Comparison of ENCODE assay signal across 9 mouse cellular contexts in the genomic region with DNA sequence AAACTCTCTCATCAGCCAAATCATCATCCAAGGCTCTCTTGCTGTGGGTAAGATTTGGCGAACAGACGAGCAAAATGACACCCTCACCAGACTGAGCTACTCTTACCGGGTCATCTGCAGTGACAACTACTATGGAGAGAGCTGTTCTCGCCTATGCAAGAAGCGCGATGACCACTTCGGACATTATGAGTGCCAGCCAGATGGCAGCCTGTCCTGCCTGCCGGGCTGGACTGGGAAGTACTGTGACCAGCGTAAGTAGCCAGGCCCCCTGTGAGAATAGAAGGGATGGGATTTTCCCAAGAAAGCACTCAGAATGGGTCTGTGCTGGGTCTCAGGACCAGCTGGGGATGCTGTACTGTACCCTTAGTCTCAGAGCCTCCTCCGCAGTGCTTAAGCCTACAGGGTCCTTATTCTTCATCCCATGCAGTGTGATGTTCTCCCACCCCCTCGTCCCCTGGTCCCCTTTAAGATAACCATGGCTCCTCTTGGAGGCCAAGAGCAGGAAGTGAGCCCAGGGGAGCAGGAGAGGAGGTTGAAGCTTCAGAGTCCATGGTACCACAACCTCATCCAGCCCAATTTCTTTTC. TPM values are rescaled to one million over a fixed set of nuclear protein-coding genes. Genes with fewer than 3 reads are reported as not detected.
A peak's percentile ranks its signal among the peaks of the same experiment; 100 is the strongest.
DNase-seq lines count a peak whose midpoint lies in the region; ATAC-seq lines count a peak whose summit lies in the region.
"Had no signal": no experiment of that assay in that cellular context is flagged by ENCODE, and none has a peak within 500 bp of the region (broad histone marks: within the 10 kb centered on the region; RNA-seq: fewer than 3 reads in every experiment).

No protein-coding gene starts in this region.

- no peak for DNase-seq in heart, postnatal 14 days
- no peak for DNase-seq in embryonic facial prominence, embryonic 11.5 days (ENCODE audit: low spot score)
- no peak for DNase-seq in frontal cortex, postnatal 10 days (ENCODE audit: low spot score in 2 of 2)
- DNase-seq in retina, postnatal 1 day = no peak

- no peak for ATAC-seq in heart, embryonic 13.5 days (ENCODE audit: extremely low read depth, insufficient number of reproducible peaks, low FRiP score, low TSS enrichment)
- ATAC-seq in embryonic facial prominence, embryonic 11.5 days (replicated peaks; ENCODE audit: insufficient number of reproducible peaks, low FRiP score, low TSS enrichment, low read depth) = no peak
- ATAC-seq in hindbrain, embryonic 13.5 days (ENCODE audit: low FRiP score) = no peak
- no peak for ATAC-seq in midbrain, embryonic 15.5 days (replicated peaks)
- ATAC-seq in megakaryocyte, adult 5-6 weeks (ENCODE audit: poor library complexity, severe bottlenecking) = no peak

- H3K36me3 ChIP-seq in heart, embryonic 13.5 days = peaks cover 3% of the 10 kb centered on the region; the same call in 1 of the 2 replicates
- no peaks in the 10 kb centered on the region for H3K36me3 ChIP-seq in embryonic facial prominence, embryonic 11.5 days (replicated peaks; ENCODE audit: control insufficient read depth, insufficient read depth, low read depth, low read length)
- no peaks in the 10 kb centered on the region for H3K36me3 ChIP-seq in hindbrain, embryonic 13.5 days
- H3K36me3 ChIP-seq in midbrain, embryonic 15.5 days (replicated peaks) = no peaks in the 10 kb centered on the region

- intact Hi-C loops in heart, postnatal 14 days (cut with DNase I) = loop anchor here (1.0 kb wide), 2 partner anchors 8 to 28 kb away; no protein-coding TSS in a partner anchor

- H3K9me3 ChIP-seq in heart, embryonic 13.5 days = no peaks in the 10 kb centered on the region
- no peaks in the 10 kb centered on the region for H3K9me3 ChIP-seq in embryonic facial prominence, embryonic 11.5 days (replicated peaks; ENCODE audit: control insufficient read depth, low read length)
- H3K9me3 ChIP-seq in hindbrain, embryonic 13.5 days = no peaks in the 10 kb centered on the region
- H3K9me3 ChIP-seq in midbrain, embryonic 15.5 days = no peaks in the 10 kb centered on the region

- H3K4me2 ChIP-seq in heart, embryonic 13.5 days = peak overlapping the region; percentile 87
- no peak overlapping the region for H3K4me2 ChIP-seq in embryonic facial prominence, embryonic 11.5 days (ENCODE audit: low read depth, low read length)
- peak overlapping the region; percentile 83 for H3K4me2 ChIP-seq in hindbrain, embryonic 13.5 days
- peak overlapping the region; percentile 85 for H3K4me2 ChIP-seq in midbrain, embryonic 15.5 days

- H3K27ac ChIP-seq in heart, embryonic 13.5 days (replicated peaks) = peak overlapping the region; percentile 69
- H3K27ac ChIP-seq in embryonic facial prominence, embryonic 11.5 days (replicated peaks; ENCODE audit: low read depth, low read length) = no peak overlapping the region
- H3K27ac ChIP-seq in hindbrain, embryonic 13.5 days = no peak overlapping the region
- H3K27ac ChIP-seq in midbrain, embryonic 15.5 days = no peak overlapping the region

- 19% methylated on average over 11 of the region's 11 CpGs for WGBS in heart, embryonic 13.5 days
- WGBS in embryonic facial prominence, embryonic 11.5 days = 14% methylated on average over 11 of the region's 11 CpGs
- 19% methylated on average over 11 of the region's 11 CpGs for WGBS in hindbrain, embryonic 13.5 days
- WGBS in midbrain, embryonic 15.5 days = 17% methylated on average over 11 of the region's 11 CpGs

- H3K9ac ChIP-seq in heart, embryonic 13.5 days = peak overlapping the region; percentile 83
- H3K9ac ChIP-seq in embryonic facial prominence, embryonic 11.5 days (replicated peaks; ENCODE audit: low read length) = no peak overlapping the region
- H3K9ac ChIP-seq in hindbrain, embryonic 13.5 days = no peak overlapping the region; the same call in 1 of the 2 replicates
- no peak overlapping the region for H3K9ac ChIP-seq in midbrain, embryonic 15.5 days

- peaks cover 55% of the 10 kb centered on the region for H3K4me1 ChIP-seq in heart, embryonic 13.5 days
- peaks cover 8% of the 10 kb centered on the region for H3K4me1 ChIP-seq in embryonic facial prominence, embryonic 11.5 days (ENCODE audit: control insufficient read depth, insufficient read depth, low read length)
- H3K4me1 ChIP-seq in hindbrain, embryonic 13.5 days (replicated peaks) = peaks cover 59% of the 10 kb centered on the region
- peaks cover 52% of the 10 kb centered on the region for H3K4me1 ChIP-seq in midbrain, embryonic 15.5 days

- peak overlapping the region; percentile 70 for H3K4me3 ChIP-seq in heart, embryonic 13.5 days
- H3K4me3 ChIP-seq in embryonic facial prominence, embryonic 11.5 days (ENCODE audit: low read depth, low read length) = 0 out of 2 replicates have a peak overlapping the region, but pooled peaks have one; percentile 7
- H3K4me3 ChIP-seq in hindbrain, embryonic 13.5 days = peak overlapping the region; percentile 49
- H3K4me3 ChIP-seq in midbrain, embryonic 15.5 days = peak overlapping the region; percentile 49; the same call in 1 of the 2 replicates

- H3K27me3 ChIP-seq in heart, embryonic 13.5 days (replicated peaks) = peaks cover 96% of the 10 kb centered on the region
- peaks cover 69% of the 10 kb centered on the region for H3K27me3 ChIP-seq in embryonic facial prominence, embryonic 11.5 days (ENCODE audit: control insufficient read depth, insufficient read depth, low read length)
- peaks cover 98% of the 10 kb centered on the region for H3K27me3 ChIP-seq in hindbrain, embryonic 13.5 days
- H3K27me3 ChIP-seq in midbrain, embryonic 15.5 days (replicated peaks) = peaks cover 74% of the 10 kb centered on the region

RNA-seq across cellular contexts. Expression of a gene that starts 2.5 kb away (rescaled TPM):
- polyA plus RNA-seq in heart, embryonic 13.5 days (2015; fragmentation: Nextera tagmentation; extraction: Ambion mirVana) = 7.7 and 8.7 TPM in 2 replicates
- total RNA-seq in heart, postnatal 14 days (2021) = 10 to 100 TPM; 19.5 to 22.3 TPM
- 2.9 and 3.2 TPM in 2 replicates for polyA plus RNA-seq in embryonic facial prominence, embryonic 11.5 days (2014; fragmentation: Nextera tagmentation; extraction: Ambion mirVana)
- 5.4 and 5.9 TPM in 2 replicates for polyA plus RNA-seq in hindbrain, embryonic 13.5 days (2015; fragmentation: Nextera tagmentation; extraction: Ambion mirVana)
- polyA plus RNA-seq in midbrain, embryonic 15.5 days (2015; fragmentation: Nextera tagmentation; extraction: Ambion mirVana) = 5.2 and 5.3 TPM in 2 replicates
- 0.09 TPM in 1 of 2 replicates, not detected in the other for total RNA-seq in megakaryocyte, adult 5-6 weeks (2015)
- not detected in 2 replicates for total RNA-seq in megakaryocyte, adult 5-6 weeks (2017)
- total RNA-seq: monocyte, adult 5-6 weeks had no signal

RNA-seq across cellular contexts. Expression of a gene that starts 23.0 kb away (rescaled TPM):
- 0.35 and 0.78 TPM in 2 replicates for polyA plus RNA-seq in heart, embryonic 13.5 days (2015; fragmentation: Nextera tagmentation; extraction: Ambion mirVana)
- 10 to 100 TPM; 12.8 to 13.0 TPM for total RNA-seq in heart, postnatal 14 days (2021)
- 0.34 and 0.46 TPM in 2 replicates for polyA plus RNA-seq in embryonic facial prominence, embryonic 11.5 days (2014; fragmentation: Nextera tagmentation; extraction: Ambion mirVana)
- 6.1 and 6.7 TPM in 2 replicates for polyA plus RNA-seq in hindbrain, embryonic 13.5 days (2015; fragmentation: Nextera tagmentation; extraction: Ambion mirVana)
- polyA plus RNA-seq in midbrain, embryonic 15.5 days (2015; fragmentation: Nextera tagmentation; extraction: Ambion mirVana) = 8.1 and 9.0 TPM in 2 replicates
- 0.39 and 1.1 TPM in 2 replicates for total RNA-seq in megakaryocyte, adult 5-6 weeks (2015)
- total RNA-seq in megakaryocyte, adult 5-6 weeks (2017) = 0.51 and 1.3 TPM in 2 replicates
- total RNA-seq: monocyte, adult 5-6 weeks had no signal

RNA-seq across cellular contexts. Expression of a gene that starts 39.5 kb away (rescaled TPM):
- polyA plus RNA-seq in heart, embryonic 13.5 days (2015; fragmentation: Nextera tagmentation; extraction: Ambion mirVana) = 11.9 and 13.1 TPM in 2 replicates
- 10 to 100 TPM; 12.8 to 13.3 TPM for total RNA-seq in heart, postnatal 14 days (2021)
- polyA plus RNA-seq in embryonic facial prominence, embryonic 11.5 days (2014; fragmentation: Nextera tagmentation; extraction: Ambion mirVana) = 9.2 and 9.6 TPM in 2 replicates
- 26.0 and 26.1 TPM in 2 replicates for polyA plus RNA-seq in hindbrain, embryonic 13.5 days (2015; fragmentation: Nextera tagmentation; extraction: Ambion mirVana)
- polyA plus RNA-seq in midbrain, embryonic 15.5 days (2015; fragmentation: Nextera tagmentation; extraction: Ambion mirVana) = 31.7 and 32.3 TPM in 2 replicates
- 8.9 and 9.0 TPM in 2 replicates for total RNA-seq in megakaryocyte, adult 5-6 weeks (2015)
- total RNA-seq in megakaryocyte, adult 5-6 weeks (2017) = 19.6 and 21.2 TPM in 2 replicates

RNA-seq across cellular contexts. Expression of a gene that starts 57.0 kb away (rescaled TPM):
- 0.14 and 0.60 TPM in 2 replicates for polyA plus RNA-seq in heart, embryonic 13.5 days (2015; fragmentation: Nextera tagmentation; extraction: Ambion mirVana)
- total RNA-seq in heart, postnatal 14 days (2021) = not detected
- polyA plus RNA-seq in embryonic facial prominence, embryonic 11.5 days (2014; fragmentation: Nextera tagmentation; extraction: Ambion mirVana) = 2.2 and 2.3 TPM in 2 replicates
- polyA plus RNA-seq in hindbrain, embryonic 13.5 days (2015; fragmentation: Nextera tagmentation; extraction: Ambion mirVana) = 21.2 and 23.4 TPM in 2 replicates
- 43.3 and 45.5 TPM in 2 replicates for polyA plus RNA-seq in midbrain, embryonic 15.5 days (2015; fragmentation: Nextera tagmentation; extraction: Ambion mirVana)
- 0.16 and 0.59 TPM in 2 replicates for total RNA-seq in megakaryocyte, adult 5-6 weeks (2015)
- 0.28 and 0.81 TPM in 2 replicates for total RNA-seq in megakaryocyte, adult 5-6 weeks (2017)

Comparison
In these comparisons a context has a peak if more than half of its experiments do, and no peak if none do; other contexts are left out.
1. H3K4me3 ChIP-seq: peak in every context shown above with its lines; median percentile 70 in heart, embryonic 13.5 days; 49 in hindbrain, embryonic 13.5 days; 49 in midbrain, embryonic 15.5 days; 7 in embryonic facial prominence, embryonic 11.5 days.